Mouse (Mus musculus): ENCODE results near the gene Galk1. TPM values are rescaled to one million over a fixed set of nuclear protein-coding genes. Genes with fewer than 3 reads are reported as not detected.
"Not testable (repeated sequence)": the region's sequence is repeated elsewhere in the genome, so short reads cannot be mapped to it uniquely, and the experiment has no call there.

Gene Galk1
- polyA plus RNA-seq, 1 experiment from 2014 or later, result 174 TPM

DNA sequence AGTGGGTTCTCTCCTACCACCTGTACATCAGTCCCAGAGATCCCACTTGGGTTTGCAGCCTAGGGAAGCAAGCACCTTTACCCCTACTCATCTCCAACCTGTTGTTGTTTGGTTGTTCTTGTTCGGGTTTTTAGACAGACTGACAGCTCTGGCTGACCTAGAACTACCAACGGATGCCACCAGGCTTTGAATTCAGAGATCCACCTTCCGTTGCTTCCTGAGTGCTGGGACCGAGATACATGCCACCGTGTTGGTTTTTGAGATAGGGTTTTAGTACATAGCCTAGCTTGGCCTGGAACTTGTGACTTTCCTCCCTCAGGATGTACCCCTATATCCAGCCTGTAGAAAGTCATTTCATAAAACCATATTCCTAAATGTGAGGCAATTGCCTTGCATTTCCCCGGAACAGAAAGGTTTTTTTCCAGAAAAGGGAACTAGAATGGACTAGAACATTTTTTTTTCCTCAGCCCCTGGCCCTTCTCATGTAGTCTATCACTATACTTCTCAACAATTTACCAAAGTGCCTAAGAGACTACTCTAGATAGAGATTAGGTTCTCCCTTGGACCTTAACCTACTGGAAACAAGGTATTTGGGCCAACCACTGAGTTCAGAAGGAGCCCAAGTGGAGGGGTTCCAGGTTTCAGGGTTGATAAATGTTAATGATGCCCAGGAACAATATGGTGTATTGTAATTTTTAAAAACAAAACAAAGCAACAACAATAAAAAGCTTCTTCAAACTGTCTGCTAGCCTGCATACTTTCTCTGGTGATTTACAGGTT lies 16.8 kb upstream of the Galk1 start:
- H3K9ac ChIP-seq, result no peak overlapping the region
- no peaks in the 10 kb centered on the region for H3K27me3 ChIP-seq
- no peak for ATAC-seq (ENCODE audit: insufficient number of reproducible peaks, low FRiP score, low TSS enrichment, low read depth)
- 79% methylated on average over 6 of the region's 6 CpGs for WGBS
- H3K27ac ChIP-seq, result peak overlapping the region; percentile 39
- peak overlapping the region; percentile 80 for H3K4me3 ChIP-seq
- no peaks in the 10 kb centered on the region for H3K36me3 ChIP-seq
- no peaks in the 10 kb centered on the region for H3K9me3 ChIP-seq
- peaks cover 19% of the 10 kb centered on the region for H3K4me1 ChIP-seq
- peak overlapping the region; percentile 49 for H3K4me2 ChIP-seq

DNA sequence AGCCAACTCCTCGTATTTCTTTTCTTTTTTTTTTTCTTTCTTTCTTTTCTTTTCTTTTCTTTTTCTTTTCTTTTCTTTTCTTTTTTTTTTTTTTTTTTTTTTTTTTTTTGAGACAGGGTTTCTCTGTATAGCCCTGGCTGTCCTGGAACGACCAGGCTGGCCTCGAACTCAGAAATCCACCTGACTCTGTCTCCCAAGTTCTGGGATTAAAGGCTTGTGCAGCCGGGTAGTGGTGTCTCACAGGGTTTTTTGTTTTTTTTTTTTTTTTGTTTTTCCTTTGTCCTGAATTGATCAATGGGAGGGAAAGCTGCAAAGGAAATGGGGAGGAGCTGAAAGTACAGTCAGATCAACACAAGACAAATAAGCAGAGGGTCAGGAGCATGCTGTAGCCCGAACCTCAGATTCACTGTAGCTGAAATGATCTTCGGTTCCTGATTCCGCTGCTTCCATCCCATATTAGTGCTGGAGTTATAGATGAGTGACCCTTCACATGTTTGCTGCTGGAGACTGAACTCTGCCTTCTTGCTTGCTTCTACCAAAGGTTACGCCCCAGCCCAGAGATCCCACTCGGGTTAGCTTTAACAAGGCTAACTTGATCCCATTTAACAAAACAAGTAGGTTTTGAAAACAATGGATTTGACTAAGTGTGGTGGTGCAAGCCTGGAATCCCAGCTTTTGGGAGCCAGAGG lies 15.8 kb upstream of the Galk1 start:
- Histone ChIP-seq H3K4me1 (peaks cover 19% of the 10 kb centered on the region), H3K9ac (no peak overlapping the region), H3K4me3 (no peak overlapping the region), H3K36me3 (no peaks in the 10 kb centered on the region), H3K27ac (no peak overlapping the region), H3K27me3 (no peaks in the 10 kb centered on the region), H3K9me3 (no peaks in the 10 kb centered on the region), H3K4me2 (no peak overlapping the region)
- WGBS, result 84% methylated on average over 9 of the region's 9 CpGs
- no peak for ATAC-seq (ENCODE audit: insufficient number of reproducible peaks, low FRiP score, low TSS enrichment, low read depth)

DNA sequence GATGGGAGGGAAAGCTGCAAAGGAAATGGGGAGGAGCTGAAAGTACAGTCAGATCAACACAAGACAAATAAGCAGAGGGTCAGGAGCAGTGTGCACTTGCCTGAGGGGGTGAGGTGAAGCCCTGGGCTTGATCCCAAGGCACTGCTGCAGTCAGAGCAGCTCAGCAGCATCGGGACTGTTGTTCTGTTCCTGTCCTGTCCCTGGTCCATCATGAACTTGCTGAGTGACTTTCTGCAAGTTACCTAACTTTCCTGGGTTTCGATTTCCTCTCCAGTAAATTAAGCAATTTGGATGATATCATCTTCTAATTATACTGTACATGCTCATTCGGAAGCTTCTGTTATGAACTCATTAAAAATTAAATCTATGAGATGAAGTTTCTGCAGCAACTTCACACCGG lies 15.2 kb upstream of the Galk1 start, which contains the start of gene H3f3b:
H3f3b (minus strand) TSS at position 207 of the 400 bp plus-strand sequence.
- peaks cover 18% of the 10 kb centered on the region for H3K4me1 ChIP-seq
- H3K36me3 ChIP-seq, result no peaks in the 10 kb centered on the region
- no peak within 1 kb of the TSS for H3K4me2 ChIP-seq
- no peak for ATAC-seq (ENCODE audit: insufficient number of reproducible peaks, low FRiP score, low TSS enrichment, low read depth)
- H3K9me3 ChIP-seq, result no peaks in the 10 kb centered on the region
- no peak within 1 kb of the TSS for H3K4me3 ChIP-seq
- no peaks in the 10 kb centered on the region for H3K27me3 ChIP-seq
- no peak within 1 kb of the TSS for H3K9ac ChIP-seq
- no peak within 1 kb of the TSS for H3K27ac ChIP-seq
- 72% methylated on average over 4 of the region's 4 CpGs for WGBS

DNA sequence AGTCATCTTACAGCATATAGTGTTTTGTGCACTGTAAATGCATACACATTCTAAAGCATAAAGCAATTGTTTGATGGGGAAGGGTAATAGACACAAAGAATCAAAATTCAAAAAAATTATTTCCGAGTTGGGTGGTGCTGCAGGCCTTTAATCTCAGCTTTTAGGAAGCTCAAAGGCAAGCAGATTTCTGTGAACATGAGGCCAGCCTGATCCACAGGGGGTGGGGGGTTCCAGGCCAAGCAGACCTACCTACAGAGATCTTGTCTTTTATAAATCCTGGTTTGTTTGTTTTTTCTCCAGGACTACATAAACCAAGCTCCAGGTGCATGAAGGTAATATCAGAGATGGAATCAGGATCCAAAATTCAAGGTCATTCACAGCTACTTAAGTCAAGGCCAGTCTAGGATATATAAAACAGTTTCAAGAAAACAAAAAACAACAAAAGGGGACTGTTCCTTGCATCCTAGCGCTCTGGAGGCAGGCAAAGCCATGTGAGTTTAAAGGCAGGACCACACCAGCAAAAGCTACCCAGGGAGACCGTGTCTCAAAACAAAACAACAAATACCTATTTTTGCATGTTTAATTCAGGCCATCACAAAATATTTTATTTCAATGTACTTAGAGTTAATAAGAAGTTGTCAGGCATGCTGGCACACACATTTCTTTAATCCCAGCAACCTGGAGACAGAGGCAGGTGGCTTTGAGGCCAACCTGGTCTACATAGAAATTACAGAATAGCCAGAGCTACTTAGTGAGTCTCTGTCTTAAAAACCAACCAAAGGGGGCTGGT lies 12.7 kb upstream of the Galk1 start:
- no peak overlapping the region for H3K9ac ChIP-seq
- H3K4me3 ChIP-seq, result no peak overlapping the region
- H3K4me1 ChIP-seq, result 0 out of 2 replicates have a peak, but pooled peaks cover 4% of the 10 kb centered on the region
- no peak overlapping the region for H3K4me2 ChIP-seq
- no peaks in the 10 kb centered on the region for H3K9me3 ChIP-seq
- no peaks in the 10 kb centered on the region for H3K27me3 ChIP-seq
- ATAC-seq (ENCODE audit: insufficient number of reproducible peaks, low FRiP score, low TSS enrichment, low read depth), result no peak
- peak overlapping the region; percentile 71; the same call in 1 of the 2 replicates for H3K27ac ChIP-seq
- WGBS, result 88% methylated on average over 3 of the region's 3 CpGs
- peaks cover 13% of the 10 kb centered on the region for H3K36me3 ChIP-seq

DNA sequence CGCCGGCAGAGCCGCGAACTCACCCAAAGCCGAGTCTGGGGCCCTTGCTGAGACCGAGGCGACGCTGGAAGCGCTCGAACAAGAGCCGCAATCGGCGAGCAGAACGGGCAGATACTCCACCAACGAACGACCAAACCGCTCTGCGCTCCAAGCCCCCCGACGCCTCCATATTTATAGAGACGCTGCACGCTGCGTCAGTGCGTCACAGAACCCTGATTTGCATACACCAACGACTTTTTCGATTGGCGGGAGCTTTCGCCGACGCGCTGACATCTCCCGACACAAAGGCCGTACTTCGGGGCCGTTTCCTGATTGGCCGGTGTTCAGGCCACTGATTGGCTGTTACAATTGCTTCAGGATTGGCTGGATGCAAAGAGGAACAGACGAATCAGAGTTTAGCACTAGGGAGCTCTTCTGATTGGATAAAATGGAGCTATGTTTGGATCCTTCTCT lies 11.9 kb upstream of the Galk1 start:
- WGBS, result under 1% methylated on average over 37 of the region's 37 CpGs
- Histone ChIP-seq H3K27ac (peak overlapping the region; percentile 100), H3K27me3 (no peaks in the 10 kb centered on the region), H3K4me3 (peak overlapping the region; percentile 85), H3K9ac (peak overlapping the region; percentile 99), H3K4me1 (0 out of 2 replicates have a peak, but pooled peaks cover under 1% of the 10 kb centered on the region), H3K9me3 (no peaks in the 10 kb centered on the region), H3K4me2 (0 out of 2 replicates have a peak overlapping the region, but pooled peaks have one; percentile 44), H3K36me3 (peaks cover 13% of the 10 kb centered on the region)
- peak; percentile 96 for ATAC-seq (ENCODE audit: insufficient number of reproducible peaks, low FRiP score, low TSS enrichment, low read depth)

DNA sequence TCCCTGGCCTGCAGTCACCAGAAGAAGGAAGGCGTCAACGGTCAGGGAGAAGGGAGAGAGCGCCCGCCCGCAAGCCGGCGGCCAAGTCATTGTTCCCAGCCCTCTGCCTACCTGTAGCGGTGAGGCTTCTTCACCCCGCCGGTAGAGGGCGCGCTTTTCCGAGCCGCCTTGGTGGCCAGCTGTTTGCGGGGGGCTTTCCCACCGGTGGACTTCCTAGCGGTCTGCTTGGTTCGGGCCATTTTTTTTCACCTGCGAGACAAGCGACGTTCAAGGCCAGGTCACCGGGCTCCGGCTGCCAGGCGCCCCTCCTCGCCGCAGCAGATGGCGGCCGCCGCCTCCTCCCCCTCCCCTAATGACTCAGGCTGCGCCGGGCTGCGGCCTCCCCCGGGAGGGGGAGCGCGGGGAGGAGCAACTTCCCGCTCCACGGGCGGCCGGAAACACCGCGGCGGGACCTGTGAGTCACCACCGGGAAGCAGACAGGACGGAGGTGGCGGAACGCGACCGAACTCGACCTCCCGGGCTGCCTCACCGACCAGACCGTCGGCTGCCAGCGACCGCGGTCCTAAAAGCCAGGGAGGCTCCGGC lies 11.3 kb upstream of the Galk1 start:
- Histone ChIP-seq H3K9ac (peak overlapping the region; percentile 99), H3K27ac (peak overlapping the region; percentile 100), H3K4me2 (peak overlapping the region; percentile 44), H3K36me3 (peaks cover 13% of the 10 kb centered on the region), H3K4me1 (no peaks in the 10 kb centered on the region), H3K27me3 (no peaks in the 10 kb centered on the region), H3K9me3 (no peaks in the 10 kb centered on the region), H3K4me3 (peak overlapping the region; percentile 85)
- WGBS, result under 1% methylated on average over 53 of the region's 57 CpGs
- peak; percentile 71 for ATAC-seq (ENCODE audit: insufficient number of reproducible peaks, low FRiP score, low TSS enrichment, low read depth)

DNA sequence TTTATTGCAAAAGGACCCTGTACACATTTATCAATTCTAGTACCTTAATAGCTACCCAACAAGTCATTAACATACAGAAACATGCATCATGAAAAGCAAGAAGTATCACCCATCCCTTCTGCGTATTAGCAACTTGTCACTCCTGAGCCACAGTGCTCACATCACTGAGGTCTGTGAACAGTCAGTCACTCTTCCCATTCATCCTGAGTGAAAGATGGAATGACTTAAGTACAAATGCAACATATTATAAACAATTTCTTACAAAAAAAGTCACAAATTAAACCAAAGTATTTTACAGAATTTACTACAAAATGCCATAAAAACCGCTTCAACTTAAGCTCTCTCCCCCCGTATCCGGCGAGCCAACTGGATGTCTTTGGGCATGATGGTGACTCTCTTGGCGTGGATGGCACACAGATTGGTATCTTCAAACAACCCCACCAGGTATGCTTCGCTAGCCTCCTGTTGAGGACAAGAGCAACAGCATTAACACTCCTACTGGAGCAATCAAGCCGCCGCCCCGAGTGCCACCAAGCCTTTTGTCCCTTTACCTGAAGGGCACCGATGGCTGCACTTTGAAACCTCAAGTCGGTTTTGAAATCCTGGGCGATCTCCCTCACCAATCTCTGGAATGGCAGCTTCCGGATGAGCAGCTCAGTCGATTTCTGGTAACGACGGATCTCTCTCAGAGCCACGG lies 10.7 kb upstream of the Galk1 start:
- 3% methylated on average over 18 of the region's 18 CpGs for WGBS
- H3K36me3 ChIP-seq, result peaks cover 13% of the 10 kb centered on the region
- H3K9ac ChIP-seq, result peak overlapping the region; percentile 99
- H3K4me1 ChIP-seq; ATAC-seq (ENCODE audit: insufficient number of reproducible peaks, low FRiP score, low TSS enrichment, low read depth); H3K27me3 ChIP-seq; H3K9me3 ChIP-seq: not testable (repeated sequence)
- H3K27ac ChIP-seq, result peak overlapping the region; percentile 100
- H3K4me3 ChIP-seq, result peak overlapping the region; percentile 85
- peak overlapping the region; percentile 44 for H3K4me2 ChIP-seq

DNA sequence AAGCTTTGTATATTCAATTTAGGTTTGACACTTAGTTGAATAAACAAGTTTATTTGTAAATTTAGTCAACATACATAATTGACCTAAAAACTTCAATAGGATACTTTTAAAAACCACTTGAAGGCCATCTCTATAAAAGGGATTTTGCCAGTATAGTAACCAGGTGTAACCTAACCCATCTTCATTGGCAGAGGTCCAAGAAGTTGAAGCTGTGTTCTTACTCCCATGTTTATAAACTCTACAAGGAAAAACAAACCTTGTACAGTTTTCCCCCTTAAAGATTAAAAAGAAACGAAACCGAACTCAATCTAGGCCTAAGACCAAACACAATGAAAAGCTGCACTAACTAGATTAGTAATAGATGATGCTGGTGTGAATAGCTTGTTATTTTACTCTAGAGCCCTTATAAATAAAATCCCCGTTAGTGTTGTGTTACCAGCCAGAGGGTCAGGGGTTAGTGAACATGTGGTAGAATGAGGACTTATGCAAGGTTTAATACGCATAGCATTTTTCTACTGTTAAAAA lies 9.8 kb upstream of the Galk1 start:
- Histone ChIP-seq H3K4me1 (no peaks in the 10 kb centered on the region), H3K36me3 (peaks cover 13% of the 10 kb centered on the region), H3K9ac (no peak overlapping the region), H3K4me2 (peak overlapping the region; percentile 49), H3K27me3 (no peaks in the 10 kb centered on the region), H3K9me3 (no peaks in the 10 kb centered on the region), H3K4me3 (peak overlapping the region; percentile 35), H3K27ac (no peak overlapping the region)
- no peak for ATAC-seq (ENCODE audit: insufficient number of reproducible peaks, low FRiP score, low TSS enrichment, low read depth)
- 46% methylated on average over 4 of the region's 4 CpGs for WGBS

DNA sequence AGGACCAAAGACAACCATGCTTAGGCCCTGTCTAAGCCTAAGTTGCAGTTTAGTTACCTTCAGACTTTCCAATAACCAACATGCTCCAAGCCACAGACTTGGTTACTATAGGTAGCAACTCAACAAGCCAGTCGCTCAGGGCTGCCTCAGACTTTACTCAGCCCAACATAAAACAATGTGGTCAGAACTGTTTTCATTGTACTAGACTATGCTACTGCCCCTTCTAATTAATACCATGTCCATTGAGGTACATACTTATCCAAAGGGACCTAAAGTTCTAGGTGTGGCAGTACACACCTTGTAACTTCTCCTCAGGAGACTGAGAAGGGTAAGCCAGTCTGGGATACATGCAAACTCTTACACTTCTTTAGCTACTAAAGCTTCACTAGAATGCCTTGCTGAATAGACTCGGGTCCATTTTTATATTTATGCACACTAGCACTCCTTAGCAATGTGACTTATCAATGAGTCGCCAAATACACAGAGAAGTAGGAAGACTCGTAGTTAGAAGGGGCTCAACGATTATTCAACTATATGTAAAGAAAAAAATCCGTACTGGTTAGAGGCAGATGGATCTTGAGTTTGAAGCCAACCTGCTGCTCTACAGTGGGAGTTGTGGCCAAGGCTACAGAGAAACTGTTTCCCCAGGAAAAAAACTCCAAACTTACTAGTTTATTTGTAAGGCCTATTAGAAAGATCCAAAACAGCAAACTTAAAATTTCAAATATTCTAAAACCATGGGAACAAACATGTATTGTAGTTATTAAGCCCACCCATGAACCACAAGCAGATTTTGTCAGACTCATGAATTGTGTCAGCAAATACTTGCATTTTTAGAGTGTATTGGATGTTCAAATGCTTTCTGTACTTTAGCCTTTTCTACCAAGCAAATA lies 9.1 kb upstream of the Galk1 start:
- 79% methylated on average over 6 of the region's 6 CpGs for WGBS
- no peaks in the 10 kb centered on the region for H3K27me3 ChIP-seq
- no peaks in the 10 kb centered on the region for H3K9me3 ChIP-seq
- H3K4me1 ChIP-seq, result no peaks in the 10 kb centered on the region
- no peak overlapping the region for H3K9ac ChIP-seq
- ATAC-seq (ENCODE audit: insufficient number of reproducible peaks, low FRiP score, low TSS enrichment, low read depth), result no peak
- peaks cover 13% of the 10 kb centered on the region for H3K36me3 ChIP-seq
- peak overlapping the region; percentile 50 for H3K27ac ChIP-seq
- peak overlapping the region; percentile 49; the same call in 1 of the 2 replicates for H3K4me2 ChIP-seq
- 0 out of 2 replicates have a peak overlapping the region, but pooled peaks have one; percentile 7 for H3K4me3 ChIP-seq

DNA sequence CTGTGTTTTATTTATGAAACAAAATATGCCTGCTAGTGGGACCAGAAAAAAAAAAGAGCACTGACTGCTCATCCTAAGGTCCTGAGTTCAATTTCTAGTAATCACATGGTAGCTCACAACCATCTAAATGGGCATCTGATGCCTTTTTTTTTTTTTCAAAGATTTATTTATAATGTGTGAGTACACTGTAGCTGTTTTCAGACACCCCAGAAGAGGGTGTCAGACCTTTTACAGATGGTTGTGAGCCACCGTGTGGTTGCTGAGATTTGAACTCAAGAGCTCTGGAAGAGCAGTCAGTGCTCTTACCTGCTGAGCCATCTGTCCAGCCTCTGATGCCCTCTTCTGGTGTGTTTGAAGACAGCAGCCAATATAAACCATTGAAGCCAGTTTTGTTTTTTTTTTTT lies 8.0 kb upstream of the Galk1 start:
- Histone ChIP-seq H3K4me1 (no peaks in the 10 kb centered on the region), H3K4me3 (no peak overlapping the region), H3K36me3 (peaks cover 13% of the 10 kb centered on the region), H3K9me3 (no peaks in the 10 kb centered on the region), H3K4me2 (no peak overlapping the region), H3K9ac (no peak overlapping the region), H3K27ac (no peak overlapping the region), H3K27me3 (no peaks in the 10 kb centered on the region)
- ATAC-seq (ENCODE audit: insufficient number of reproducible peaks, low FRiP score, low TSS enrichment, low read depth), result no peak
- 32% methylated on average over 1 of the region's 1 CpGs for WGBS
